Mouse (Mus musculus): ENCODE results near the gene Frat2. TPM values are rescaled to one million over a fixed set of nuclear protein-coding genes. Genes with fewer than 3 reads are reported as not detected.
"Not testable (repeated sequence)": the region's sequence is repeated elsewhere in the genome, so short reads cannot be mapped to it uniquely, and the experiment has no call there.

Gene Frat2
- total RNA-seq (2021), result 1 to 10 TPM; 4.7 to 6.9 TPM

DNA sequence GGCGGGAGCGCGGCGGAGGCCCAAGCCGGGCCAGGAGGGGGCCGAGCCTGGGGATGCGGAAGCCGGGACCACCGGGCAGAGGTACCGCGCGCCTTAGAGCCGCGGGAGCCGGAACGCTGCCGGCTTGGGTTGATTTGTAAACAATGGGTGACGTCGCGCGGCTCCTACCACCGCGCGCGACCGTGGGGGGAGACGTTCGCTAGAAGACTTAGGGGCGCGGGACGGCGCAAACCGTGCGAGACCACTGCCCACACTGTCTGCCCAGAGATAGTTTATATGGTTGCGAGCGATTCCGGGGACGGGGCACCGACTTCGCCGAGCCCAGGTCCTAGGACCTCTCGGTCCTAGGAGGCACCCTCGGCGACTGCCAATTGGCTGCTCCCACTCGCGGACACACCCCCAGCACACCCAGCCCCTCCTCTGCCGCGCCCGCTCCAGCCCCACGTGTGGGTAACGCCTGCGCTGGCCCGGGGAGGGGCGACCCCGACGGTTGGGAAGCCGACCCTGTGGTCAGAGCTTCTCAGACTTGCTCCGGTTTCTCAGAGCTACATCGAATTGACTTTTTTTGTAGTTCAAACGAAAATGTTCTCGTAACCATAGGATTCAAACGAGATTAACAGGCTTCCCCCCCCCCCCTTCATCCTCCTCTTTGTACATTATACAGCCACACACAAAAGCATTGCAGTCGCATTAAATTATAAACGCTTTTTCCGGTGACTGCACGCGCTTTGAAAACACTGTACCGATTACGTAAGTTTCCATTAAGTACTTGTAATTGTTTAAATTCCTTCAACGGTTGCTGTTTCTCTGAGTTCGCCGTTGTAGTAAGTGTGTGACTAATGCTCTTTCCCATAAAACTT is at the start of gene Frat2:
Gene Frat2 (minus strand): TSS at position 141 of the 860 bp plus-strand sequence.
- DNase-seq, result peak; percentile 92
- intact Hi-C loops (cut with DNase I), result loop anchor here (2.0 kb wide), 1 partner anchor 17 kb away; no protein-coding TSS in a partner anchor

DNA sequence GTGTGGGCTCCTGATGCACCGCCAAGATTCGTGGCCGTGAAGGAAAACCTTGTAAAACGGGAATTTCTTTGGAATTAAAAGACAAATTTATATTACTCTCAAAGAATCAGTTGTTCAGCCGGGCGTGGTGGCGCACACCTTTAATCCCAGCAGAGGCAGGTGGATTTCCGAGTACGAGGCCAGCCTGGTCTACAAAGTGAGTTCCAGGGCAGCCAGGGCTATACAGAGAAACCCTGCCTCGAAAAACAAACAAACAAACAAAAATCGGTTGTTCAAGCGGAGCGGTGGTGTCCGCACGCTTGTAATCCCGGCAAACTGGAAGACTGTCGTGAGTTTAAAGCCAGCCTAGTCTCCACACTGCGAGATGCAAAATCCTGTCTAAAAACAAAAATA is 48.4 kb upstream of the Frat2 start:
- no peak for DNase-seq
- intact Hi-C loops (cut with DNase I), result loop anchor here (2.0 kb wide), 1 partner anchor 14 kb away; the partner anchor contains the start of gene Pgam1

DNA sequence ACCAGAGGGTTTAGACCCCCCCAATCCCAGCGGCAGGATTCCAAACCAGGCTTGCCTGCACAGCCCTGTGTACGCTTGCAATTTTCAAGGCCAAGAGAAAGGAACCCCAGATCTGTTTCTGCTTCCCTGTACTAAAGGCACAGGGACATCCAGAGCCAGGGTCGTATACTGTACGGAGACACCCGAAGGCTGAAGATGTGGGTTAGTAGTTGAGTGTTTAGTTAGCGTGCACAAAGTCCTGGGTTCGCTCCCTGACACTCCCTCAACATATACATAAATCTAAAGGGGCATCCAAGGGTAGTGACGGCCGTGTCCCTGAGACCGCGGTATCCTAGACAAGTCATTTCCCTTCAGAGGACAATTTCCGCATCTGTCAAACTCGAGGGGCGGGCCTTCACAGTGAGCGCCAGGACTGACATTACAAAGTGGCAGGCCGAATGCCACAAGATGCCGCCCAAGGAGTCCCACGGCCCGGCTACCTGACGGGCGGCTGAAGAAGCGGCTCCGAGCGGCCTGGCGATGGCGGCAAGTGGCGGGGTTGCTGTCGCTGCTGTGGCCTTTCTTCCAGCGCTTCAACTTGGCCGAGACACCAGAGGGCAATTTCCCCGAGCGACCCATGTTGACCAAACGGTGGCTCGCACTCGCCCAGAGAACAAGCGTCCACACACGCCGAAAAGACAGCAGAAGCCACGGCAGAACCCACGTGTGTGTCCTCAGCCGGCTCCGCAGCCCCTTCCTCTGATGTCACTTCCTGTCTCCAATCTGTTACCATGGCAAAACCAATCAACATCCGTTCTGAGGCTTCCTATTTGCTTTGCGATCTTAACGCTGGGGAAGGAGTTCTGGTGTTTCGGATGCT is 47.8 kb upstream of the Frat2 start, which contains the start of gene Rrp12:
Gene Rrp12 (minus strand): TSS at position 714 of the 859 bp plus-strand sequence.
- intact Hi-C loops (cut with DNase I), result loop anchor here (2.0 kb wide), 1 partner anchor 15 kb away; the partner anchor contains the start of gene Pgam1
- peak; percentile 91 for DNase-seq

DNA sequence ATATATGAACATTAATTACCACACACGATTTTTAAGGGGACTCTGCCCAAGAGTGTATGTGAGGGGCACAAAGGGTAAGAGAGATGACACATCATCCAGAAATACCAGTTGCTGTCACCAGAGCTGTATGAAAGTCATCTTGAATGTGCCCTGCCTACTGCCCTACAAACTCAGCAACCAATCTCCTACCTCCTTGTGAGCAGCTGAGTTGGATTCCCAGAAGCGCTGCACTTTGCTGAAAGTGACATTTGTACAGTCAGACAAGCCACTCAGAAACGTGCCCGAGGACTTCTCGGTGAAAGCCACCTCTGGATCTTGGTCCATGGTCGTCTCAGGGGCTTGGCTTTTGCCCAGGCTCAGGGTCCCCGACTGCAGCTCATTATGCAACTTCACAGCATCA is 47.0 kb upstream of the Frat2 start:
- intact Hi-C loops (cut with DNase I), result no loop called here
- peak; percentile 32 to 35 for DNase-seq

DNA sequence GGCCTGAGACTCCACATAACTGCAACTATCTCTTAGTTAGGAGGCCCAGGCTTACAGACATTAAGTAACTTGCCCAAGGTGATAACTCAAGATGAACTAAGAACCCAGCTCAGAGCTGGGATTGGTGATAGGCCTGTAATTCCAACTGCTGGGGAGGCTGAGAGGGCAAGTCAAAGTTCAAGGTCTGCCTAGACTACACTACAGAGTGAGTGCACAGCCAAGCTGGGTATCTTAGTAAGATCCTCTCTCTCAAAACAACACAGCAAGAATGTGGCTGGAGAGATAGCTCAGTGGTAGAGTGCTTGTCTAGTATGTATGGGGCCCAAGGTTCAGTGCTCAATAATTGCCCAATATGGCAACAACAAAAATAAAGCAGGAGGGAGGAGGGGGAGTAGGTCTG is 40.3 kb upstream of the Frat2 start:
- no peak for DNase-seq
- intact Hi-C loops (cut with DNase I), result no loop called here

DNA sequence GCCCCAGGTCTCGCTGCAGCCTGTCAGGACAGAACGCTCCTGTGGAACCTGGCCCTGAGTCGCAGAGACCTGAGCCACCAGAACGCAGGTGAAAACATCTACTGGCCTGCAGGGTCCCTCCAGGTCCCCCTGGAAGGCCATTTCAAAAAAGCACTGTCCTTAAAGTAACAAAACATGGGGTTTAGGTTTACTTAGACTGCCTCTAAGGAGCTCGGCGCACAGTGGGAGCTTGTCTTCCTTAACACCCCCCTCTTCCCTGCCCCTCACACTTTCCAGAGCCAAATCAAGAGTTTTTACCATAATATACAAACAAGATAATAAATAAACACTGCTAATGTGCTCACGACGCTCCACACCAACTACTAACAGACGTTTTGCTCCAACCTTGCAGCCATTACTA is 36.0 kb upstream of the Frat2 start:
- intact Hi-C loops (cut with DNase I), result no loop called here
- DNase-seq, result no peak

DNA sequence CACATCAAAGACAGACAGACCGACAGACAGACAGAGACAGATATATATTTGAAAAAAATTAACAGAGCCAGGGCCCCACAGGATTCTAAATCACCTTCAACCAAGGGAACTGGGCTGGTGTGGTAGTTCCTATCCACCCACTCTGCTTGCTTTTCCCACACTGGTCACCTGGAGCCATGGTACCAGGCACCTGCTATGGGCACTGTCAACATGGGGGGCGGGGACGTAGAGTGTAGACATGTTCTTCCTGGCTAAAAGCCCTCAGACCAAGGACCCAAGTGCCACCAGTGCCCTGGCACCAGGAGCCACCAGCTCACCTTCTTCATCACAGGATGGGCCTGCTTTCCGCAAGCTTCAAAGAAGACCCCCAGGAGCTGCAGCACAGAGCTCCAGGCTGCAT is 33.9 kb upstream of the Frat2 start:
- intact Hi-C loops (cut with DNase I), result no loop called here
- DNase-seq, result no peak

DNA sequence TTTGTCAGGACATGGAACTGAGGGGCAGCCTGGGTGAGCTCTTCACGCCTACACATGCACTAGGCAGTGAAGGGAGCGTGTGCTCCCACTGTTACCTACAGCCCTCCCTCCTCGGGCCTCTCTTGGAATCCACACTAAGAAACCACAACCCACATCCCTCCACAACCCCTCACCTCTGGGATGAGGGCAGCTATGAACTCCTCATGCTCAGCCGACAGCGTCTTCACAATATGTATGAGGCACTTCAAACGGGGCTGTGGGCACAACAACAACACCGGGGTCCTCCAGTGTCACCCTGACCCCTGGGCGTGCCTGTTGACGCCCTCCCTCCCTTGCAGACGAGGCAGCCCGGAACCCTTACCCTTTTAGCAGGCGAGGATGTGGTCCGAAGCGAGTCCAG is 26.4 kb upstream of the Frat2 start:
- no peak for DNase-seq
- intact Hi-C loops (cut with DNase I), result no loop called here

DNA sequence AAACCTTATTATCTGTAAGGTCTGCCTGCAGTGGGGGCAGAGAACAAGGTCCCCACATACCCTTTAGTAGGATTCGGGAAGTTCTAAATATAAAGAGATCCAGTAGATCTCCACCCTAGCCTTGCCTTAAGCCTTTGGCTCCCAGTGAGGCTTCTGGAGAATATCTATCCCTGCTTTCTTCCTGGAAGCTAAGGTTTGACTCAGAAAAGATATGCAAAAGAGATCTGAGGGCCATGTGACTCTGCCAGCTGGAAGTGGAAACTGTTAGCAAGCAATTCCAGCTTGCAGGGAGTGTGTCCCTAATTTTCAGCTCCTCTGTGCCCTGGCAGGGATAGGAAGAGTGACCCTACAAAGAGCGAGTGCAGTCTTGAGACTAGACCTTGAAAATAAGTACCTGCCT is 24.4 kb upstream of the Frat2 start:
- no peak for DNase-seq
- intact Hi-C loops (cut with DNase I), result no loop called here

DNA sequence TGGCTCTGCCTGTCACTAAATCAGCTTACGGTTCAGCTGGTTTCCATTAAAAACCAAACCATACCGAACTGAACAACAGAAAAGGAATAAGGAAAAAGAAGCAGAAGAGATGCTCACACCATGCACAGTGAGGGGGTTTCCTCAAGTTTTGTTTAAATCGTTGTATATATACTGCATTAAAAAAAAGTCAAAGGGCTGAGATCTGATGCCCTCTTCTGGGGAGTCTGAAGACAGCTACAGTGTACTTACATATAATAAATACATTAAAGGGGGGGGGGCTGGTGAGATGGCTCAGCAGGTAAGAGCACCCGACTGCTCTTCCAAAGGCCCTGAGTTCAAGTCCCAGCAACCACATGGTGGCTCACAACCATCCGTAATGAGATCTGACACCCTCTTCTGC is 22.0 kb upstream of the Frat2 start:
- intact Hi-C loops (cut with DNase I); DNase-seq: not testable (repeated sequence)

DNA sequence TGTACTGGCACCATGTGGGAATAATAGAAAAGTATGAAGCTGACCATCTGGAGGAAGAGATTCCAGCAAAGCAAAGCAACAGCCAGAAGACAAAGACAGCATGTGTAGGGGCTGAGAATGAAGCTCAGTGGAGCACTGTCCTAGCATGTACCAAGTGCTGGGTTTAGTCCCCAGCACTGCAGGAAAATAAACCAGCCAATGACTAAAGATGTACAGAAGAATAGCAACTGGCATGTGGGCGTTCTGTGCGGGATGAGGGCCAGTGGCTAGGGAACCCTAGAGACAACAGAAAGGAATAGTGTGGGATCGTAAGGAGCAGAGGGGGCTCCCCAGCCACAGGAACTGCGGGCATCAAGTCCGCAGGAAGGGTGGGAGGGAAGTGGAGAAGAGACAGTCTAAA is 21.4 kb upstream of the Frat2 start:
- intact Hi-C loops (cut with DNase I), result no loop called here

DNA sequence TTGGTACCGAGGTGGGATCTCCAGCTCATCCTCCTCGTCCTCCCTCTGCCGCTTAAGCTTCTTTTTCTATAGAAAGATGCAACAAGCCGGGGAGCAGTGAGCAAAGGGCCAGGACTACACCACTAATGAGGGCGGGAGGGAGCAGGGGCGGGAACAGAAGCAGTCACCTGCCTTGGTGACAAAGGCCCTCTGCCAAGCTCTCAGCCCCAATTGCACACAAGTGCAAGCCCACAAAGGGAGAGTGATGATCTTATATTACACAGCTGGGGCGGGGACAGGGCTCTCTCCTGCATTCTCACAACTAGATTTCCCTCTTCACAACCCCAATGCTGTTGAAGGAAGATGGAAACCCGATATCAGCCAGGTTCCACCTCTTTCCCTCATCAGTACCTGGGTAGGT is 18.8 kb upstream of the Frat2 start:
- no peak for DNase-seq
- intact Hi-C loops (cut with DNase I), result no loop called here

More for the DNA sequence above, 21.4 kb upstream of the Frat2 start:
- no peak for DNase-seq

DNA sequence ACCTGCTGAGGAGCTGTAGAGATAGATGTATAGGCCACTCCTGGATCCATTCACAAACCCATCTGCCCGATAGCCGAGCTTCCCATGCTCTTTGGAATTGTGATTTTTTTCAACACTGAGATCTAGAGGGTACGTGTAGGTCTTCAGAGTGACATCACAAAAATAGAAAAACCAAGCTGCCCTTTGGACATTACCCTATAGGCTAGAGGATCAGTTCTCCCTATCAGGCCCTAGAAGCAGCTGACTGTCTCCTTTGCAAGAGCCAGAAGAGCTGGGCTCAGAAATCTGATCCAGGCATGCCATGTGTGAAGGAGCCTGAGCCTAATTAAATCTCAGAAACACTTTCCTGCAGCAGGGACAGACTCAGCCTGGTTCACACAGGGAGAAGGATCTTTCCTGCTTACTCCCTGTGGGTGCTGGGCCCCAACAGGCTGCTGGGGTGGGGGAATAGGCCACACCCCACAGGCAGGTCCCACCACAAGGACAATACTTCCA is 9.9 kb upstream of the Frat2 start:
- intact Hi-C loops (cut with DNase I), result no loop called here
- no peak for DNase-seq

DNA sequence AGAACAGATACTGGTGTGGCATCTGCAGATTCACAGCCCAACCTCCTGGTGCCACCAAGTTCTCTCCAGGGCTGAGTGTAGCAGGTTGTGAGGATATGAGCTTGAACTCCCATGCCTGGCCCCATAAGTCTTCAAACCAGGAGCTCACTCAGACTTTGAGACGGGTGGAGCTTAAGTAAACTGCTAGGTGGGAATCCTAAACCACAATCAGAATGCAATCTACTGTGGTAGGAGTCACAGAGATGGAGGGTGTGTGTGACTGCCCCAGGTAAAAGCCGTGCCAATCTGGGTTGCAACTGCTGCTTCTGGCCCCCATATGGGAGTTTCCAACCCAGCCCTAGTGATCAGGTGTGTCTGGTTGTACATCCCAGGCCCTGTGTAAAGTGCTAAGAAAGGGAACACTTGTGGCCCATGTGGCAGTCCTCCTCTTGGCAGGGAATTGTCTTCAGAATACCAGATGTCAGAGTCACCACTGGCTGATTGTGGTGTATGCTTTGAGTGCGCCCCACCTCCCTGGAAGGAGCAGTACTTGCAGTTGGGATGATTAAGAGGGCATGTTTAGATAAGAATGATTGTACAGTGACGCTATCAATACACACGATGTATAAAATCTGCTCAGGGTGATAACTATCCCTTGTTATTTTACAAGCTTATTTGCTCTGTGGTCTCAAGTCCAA is 9.3 kb upstream of the Frat2 start:
- intact Hi-C loops (cut with DNase I), result no loop called here
- no peak for DNase-seq

DNA sequence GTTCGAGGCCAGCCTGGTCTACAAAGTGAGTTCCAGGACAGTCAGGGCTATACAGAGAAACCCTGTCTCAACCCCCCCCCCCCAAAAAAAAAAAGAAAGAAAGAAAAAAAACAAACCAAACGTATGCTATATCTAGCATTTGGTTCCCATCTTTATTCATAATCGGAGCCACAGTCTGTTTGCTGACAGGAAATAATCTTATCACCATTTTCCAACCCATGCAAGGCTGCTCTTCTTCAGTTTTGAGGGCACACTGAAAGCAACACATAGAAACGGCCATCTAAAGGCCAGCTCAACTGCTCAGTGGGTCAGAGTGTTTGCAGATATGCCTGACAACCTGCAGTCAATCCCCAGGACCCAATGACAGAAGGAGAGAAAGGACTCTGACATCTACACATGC is 4.5 kb upstream of the Frat2 start:
- intact Hi-C loops (cut with DNase I), result no loop called here
- no peak for DNase-seq

DNA sequence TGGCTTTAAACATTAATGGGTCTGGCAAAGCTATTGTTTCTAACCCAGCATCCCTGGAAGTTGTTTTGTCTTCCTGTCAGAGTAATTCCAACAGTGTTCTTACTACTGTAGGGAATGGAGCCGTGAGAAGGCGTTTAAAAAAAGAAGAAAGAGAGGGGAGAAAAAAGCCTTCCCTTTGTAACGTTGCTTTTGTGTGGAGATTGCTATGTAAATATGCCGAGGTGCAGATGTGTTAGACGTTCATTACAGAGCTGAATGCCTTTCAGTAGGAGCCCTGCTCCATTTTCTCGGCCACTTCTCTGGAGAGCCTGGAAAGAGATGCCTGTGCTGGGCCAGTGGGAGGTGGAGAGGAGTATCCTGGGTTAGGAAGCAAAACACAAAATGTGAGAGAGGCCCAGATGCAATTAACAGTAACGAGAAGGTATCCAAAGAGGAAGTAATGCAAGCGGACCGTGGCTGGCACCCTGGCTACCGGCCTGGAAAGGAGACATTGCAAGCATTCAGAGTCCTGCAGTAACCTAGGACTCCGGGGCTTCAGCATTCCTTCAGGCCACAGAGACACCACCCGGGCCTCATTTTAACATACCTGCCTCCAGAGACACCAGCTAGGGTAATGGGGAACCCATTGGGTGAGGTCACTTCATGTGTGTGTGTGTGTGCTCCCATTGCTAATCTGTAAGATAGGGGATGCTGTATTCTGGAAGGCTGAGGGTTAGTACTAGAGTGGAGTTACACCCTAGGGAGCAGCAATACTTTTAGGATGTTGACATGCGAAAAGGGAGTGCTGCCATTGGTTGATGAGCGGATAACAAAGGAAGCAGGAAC is 3.0 kb upstream of the Frat2 start:
- intact Hi-C loops (cut with DNase I), result no loop called here
- DNase-seq, result no peak

DNA sequence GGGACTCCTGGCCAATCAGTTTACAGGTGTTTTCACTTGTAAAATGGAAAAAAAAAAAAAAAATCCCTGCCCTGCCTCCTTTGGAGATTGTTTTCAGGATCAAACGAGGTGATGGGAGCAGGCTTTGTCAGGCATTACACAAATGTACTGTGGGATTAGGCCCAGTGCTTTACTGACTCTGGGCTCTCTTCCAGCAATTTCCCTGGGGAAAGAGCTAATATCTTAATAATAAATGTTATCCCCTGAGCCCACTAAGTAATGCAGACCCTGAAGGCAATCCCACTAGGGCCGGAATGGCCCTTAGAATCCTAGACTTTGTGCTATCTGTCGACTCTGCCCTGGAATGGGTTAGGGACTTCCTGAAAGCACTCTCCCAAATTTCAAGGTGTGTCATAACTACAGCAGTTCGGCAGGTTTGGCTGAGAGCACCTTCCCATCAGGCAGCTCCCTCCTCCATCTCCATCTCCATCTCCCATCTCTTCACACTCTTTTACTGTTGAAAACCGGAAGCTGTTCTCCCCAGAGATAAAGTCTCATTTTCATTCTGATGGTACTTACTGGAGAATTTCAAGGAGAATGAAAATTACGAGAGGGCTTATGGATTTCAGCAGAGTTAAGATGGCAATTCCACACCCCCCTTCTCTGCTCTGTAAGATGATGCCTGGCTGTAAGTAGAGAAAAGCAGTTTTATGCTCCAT is 2.2 kb upstream of the Frat2 start:
- no peak for DNase-seq
- intact Hi-C loops (cut with DNase I), result no loop called here

DNA sequence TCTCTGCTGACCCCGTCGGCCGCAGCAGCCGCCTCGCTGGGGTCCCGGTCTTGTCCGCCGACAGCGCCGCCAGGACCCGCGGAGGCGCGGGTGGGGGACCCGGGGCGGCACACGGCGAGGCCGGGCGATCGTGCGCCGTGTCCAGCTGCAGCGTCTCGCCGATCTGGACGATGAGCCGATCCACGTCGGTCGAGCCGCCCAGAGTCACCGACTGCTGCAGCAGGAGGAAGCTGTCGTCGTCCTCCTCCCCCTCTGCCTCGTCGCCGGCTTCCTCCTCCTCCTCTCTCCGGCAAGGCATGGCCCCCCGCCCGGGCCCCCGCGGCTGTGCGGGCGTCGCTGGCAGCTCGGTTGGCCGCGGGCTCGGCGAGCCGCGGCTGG is 329 bp downstream of the Frat2 start:
- intact Hi-C loops (cut with DNase I), result loop anchor here (2.0 kb wide), 1 partner anchor 17 kb away; no protein-coding TSS in a partner anchor
- not testable (repeated sequence) for DNase-seq

DNA sequence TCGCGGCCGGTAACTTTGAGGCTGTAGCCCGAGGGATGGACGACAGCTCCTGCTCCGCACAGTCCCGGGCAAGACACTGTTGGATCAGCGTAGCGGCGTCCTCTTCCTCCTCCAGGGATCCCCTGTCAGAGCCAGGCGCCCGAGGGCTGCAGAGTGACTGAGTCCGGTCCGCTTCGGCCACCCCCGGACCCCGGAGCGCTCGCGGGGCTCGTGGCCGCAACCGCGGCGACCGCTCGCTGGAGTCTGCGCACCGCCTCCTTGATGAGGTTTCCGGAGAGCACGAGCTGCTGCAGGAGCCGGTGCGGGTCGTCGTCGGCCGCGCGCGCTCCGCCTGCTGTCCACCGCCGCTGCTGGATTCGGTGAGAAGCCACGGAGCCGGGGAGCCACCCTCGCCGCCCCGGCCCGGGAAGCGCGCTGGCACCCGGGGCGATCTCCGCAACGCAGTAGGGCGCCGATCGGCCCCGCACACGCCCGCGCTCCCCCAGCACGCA is 796 bp downstream of the Frat2 start:
- intact Hi-C loops (cut with DNase I), result loop anchor here (2.0 kb wide), 1 partner anchor 16 kb away; no protein-coding TSS in a partner anchor
- peak; percentile 65 to 66 for DNase-seq

All from heart, postnatal 10 days (tissue).